Mouse (Mus musculus): ENCODE measurements around the gene 1700009N14Rik.

GRCm38 (mm10) chr4:39450069-39450468, at the start of gene 1700009N14Rik:
- TF ChIP-seq POLR2A (IDR thresholded peaks at IDR 0.05; ENCODE audit: borderline replicate concordance, insufficient read depth, low read length) (no peak), CTCF (IDR thresholded peaks at IDR 0.05; ENCODE audit: borderline replicate concordance, insufficient read depth, low read depth, low read length) (no peak)

Data from cerebellum, adult 2 months (tissue).